Comparison of ENCODE assay signal across 10 mouse cellular contexts in the genomic region with DNA sequence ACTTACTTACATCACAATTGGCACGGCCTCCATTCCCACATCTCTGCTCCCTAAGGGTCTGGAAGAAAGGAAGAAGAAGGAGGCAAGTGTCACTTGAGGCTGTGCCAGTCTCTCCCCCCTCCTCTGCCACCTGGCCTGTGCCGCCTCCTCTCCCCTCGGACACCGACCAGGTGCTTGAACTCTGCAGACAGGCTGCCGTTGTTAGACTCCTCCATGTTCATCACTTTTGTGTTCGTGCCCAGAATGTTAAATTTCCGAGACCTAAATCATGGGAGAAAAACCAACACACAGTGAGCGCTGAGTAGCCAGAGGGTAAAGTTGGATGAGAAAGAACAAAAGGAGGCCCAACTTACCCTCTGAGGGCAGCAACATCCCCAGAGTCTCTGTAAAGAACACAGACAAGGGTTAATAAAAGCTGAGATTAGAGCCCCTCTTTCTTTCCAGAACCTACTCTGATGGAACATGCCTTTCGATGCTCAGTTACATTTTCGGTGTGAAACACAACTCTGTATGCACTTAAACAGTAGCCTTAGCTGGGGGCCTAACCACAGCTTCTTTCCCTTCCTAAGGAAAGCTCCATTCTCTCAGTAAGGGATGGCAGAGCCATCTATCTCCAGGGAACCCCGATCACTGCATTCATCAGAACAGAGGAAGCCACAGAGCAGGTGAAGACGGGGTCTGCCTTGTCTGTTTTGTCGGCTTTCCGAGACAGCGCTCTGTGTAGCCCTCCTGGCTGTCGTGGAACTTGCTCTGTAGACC. TPM values are rescaled to one million over a fixed set of nuclear protein-coding genes. Genes with fewer than 3 reads are reported as not detected.
A peak's percentile ranks its signal among the peaks of the same experiment; 100 is the strongest.
DNase-seq lines count a peak whose midpoint lies in the region; ATAC-seq lines count a peak whose summit lies in the region.
"Had no signal": no experiment of that assay in that cellular context is flagged by ENCODE, and none has a peak within 500 bp of the region (broad histone marks: within the 10 kb centered on the region; RNA-seq: fewer than 3 reads in every experiment).

No protein-coding gene starts in this region.

- DNase-seq in gastrocnemius, postnatal 4 days (ENCODE audit: low spot score in 2 of 2) = no peak
- DNase-seq in frontal cortex, postnatal 36 days (ENCODE audit: low spot score in 2 of 2) = no peak
- DNase-seq: adrenal gland, adult 2 months; liver, postnatal 0 days had no signal

- no peak overlapping the region for H3K4me2 ChIP-seq in neural tube, embryonic 12.5 days (replicated peaks)
- no peak overlapping the region for H3K4me2 ChIP-seq in neural tube, embryonic 15.5 days
- H3K4me2 ChIP-seq in forebrain, embryonic 12.5 days = no peak overlapping the region
- 0 out of 2 replicates have a peak overlapping the region, but pooled peaks have one; percentile 3 for H3K4me2 ChIP-seq in hindbrain, embryonic 15.5 days
- H3K4me2 ChIP-seq in heart, embryonic 11.5 days = no peak overlapping the region

- no peak overlapping the region for H3K4me3 ChIP-seq in neural tube, embryonic 12.5 days
- H3K4me3 ChIP-seq in neural tube, embryonic 15.5 days (replicated peaks) = no peak overlapping the region
- H3K4me3 ChIP-seq in forebrain, embryonic 12.5 days (replicated peaks) = no peak overlapping the region
- H3K4me3 ChIP-seq in hindbrain, embryonic 15.5 days = no peak overlapping the region
- H3K4me3 ChIP-seq in heart, embryonic 11.5 days (ENCODE audit: low read depth, low read length) = no peak overlapping the region

- H3K4me1 ChIP-seq in neural tube, embryonic 12.5 days = peaks cover 15% of the 10 kb centered on the region; the same call in 1 of the 2 replicates
- no peaks in the 10 kb centered on the region; the same call in 1 of the 2 replicates for H3K4me1 ChIP-seq in neural tube, embryonic 15.5 days
- H3K4me1 ChIP-seq in forebrain, embryonic 12.5 days = peaks cover 14% of the 10 kb centered on the region
- 0 out of 2 replicates have a peak, but pooled peaks cover 7% of the 10 kb centered on the region for H3K4me1 ChIP-seq in hindbrain, embryonic 15.5 days (replicated peaks)
- peaks cover 4% of the 10 kb centered on the region; the same call in 1 of the 2 replicates for H3K4me1 ChIP-seq in heart, embryonic 11.5 days (ENCODE audit: control insufficient read depth, insufficient read depth, low read length)

- 0 out of 2 replicates have a peak, but pooled peaks have one; percentile 25 for ATAC-seq in neural tube, embryonic 12.5 days (ENCODE audit: low FRiP score, low read depth)
- ATAC-seq in neural tube, embryonic 15.5 days (ENCODE audit: low FRiP score) = no peak
- no peak for ATAC-seq in forebrain, embryonic 12.5 days (ENCODE audit: low FRiP score)
- ATAC-seq in hindbrain, embryonic 15.5 days (ENCODE audit: low FRiP score, low read depth) = no peak
- ATAC-seq in heart, embryonic 11.5 days (replicated peaks; ENCODE audit: insufficient number of reproducible peaks, low FRiP score, low TSS enrichment) = no peak
- ATAC-seq: liver, postnatal 0 days had no signal

- H3K36me3 ChIP-seq in neural tube, embryonic 12.5 days = peaks cover 48% of the 10 kb centered on the region
- peaks cover 65% of the 10 kb centered on the region for H3K36me3 ChIP-seq in neural tube, embryonic 15.5 days
- H3K36me3 ChIP-seq in forebrain, embryonic 12.5 days (replicated peaks) = peaks cover 17% of the 10 kb centered on the region
- H3K36me3 ChIP-seq in hindbrain, embryonic 15.5 days = peaks cover 31% of the 10 kb centered on the region
- peaks cover 14% of the 10 kb centered on the region for H3K36me3 ChIP-seq in heart, embryonic 11.5 days (ENCODE audit: control insufficient read depth, insufficient read depth, low read length)

- H3K27ac ChIP-seq in neural tube, embryonic 12.5 days = peak overlapping the region; percentile 26; the same call in 1 of the 2 replicates
- H3K27ac ChIP-seq in neural tube, embryonic 15.5 days (replicated peaks) = no peak overlapping the region
- H3K27ac ChIP-seq in forebrain, embryonic 12.5 days = no peak overlapping the region
- H3K27ac ChIP-seq in hindbrain, embryonic 15.5 days (replicated peaks) = peak overlapping the region; percentile 6; the same call in 1 of the 2 replicates
- H3K27ac ChIP-seq in heart, embryonic 11.5 days (ENCODE audit: low read depth, low read length) = no peak overlapping the region
- H3K27ac ChIP-seq: macrophage had no signal

- no peak overlapping the region for H3K9ac ChIP-seq in neural tube, embryonic 12.5 days
- no peak overlapping the region for H3K9ac ChIP-seq in neural tube, embryonic 15.5 days (replicated peaks)
- peak overlapping the region; percentile 17; the same call in 1 of the 2 replicates for H3K9ac ChIP-seq in forebrain, embryonic 12.5 days
- H3K9ac ChIP-seq in hindbrain, embryonic 15.5 days = no peak overlapping the region
- no peak overlapping the region for H3K9ac ChIP-seq in heart, embryonic 11.5 days (ENCODE audit: low read depth, low read length)
- H3K9ac ChIP-seq: liver, postnatal 0 days had no signal

- peaks cover 4% of the 10 kb centered on the region; the same call in 1 of the 2 replicates for H3K9me3 ChIP-seq in neural tube, embryonic 12.5 days
- H3K9me3 ChIP-seq in neural tube, embryonic 15.5 days (replicated peaks) = no peaks in the 10 kb centered on the region
- H3K9me3 ChIP-seq in forebrain, embryonic 12.5 days = peaks cover 5% of the 10 kb centered on the region; the same call in 1 of the 2 replicates
- 0 out of 2 replicates have a peak, but pooled peaks cover 5% of the 10 kb centered on the region for H3K9me3 ChIP-seq in hindbrain, embryonic 15.5 days
- no peaks in the 10 kb centered on the region for H3K9me3 ChIP-seq in heart, embryonic 11.5 days (replicated peaks; ENCODE audit: control insufficient read depth, low read length)

- WGBS in neural tube, embryonic 12.5 days = 53% methylated on average over 16 of the region's 16 CpGs
- WGBS in neural tube, embryonic 15.5 days = 47% methylated on average over 16 of the region's 16 CpGs
- 65% methylated on average over 16 of the region's 16 CpGs for WGBS in forebrain, embryonic 12.5 days
- 46% methylated on average over 16 of the region's 16 CpGs for WGBS in hindbrain, embryonic 15.5 days
- WGBS in heart, embryonic 11.5 days (ENCODE audit: insufficient replicate concordance) = 83% methylated on average over 16 of the region's 16 CpGs

- no peaks in the 10 kb centered on the region for H3K27me3 ChIP-seq in neural tube, embryonic 12.5 days (replicated peaks)
- H3K27me3 ChIP-seq in neural tube, embryonic 15.5 days (replicated peaks) = no peaks in the 10 kb centered on the region
- H3K27me3 ChIP-seq in forebrain, embryonic 12.5 days = no peaks in the 10 kb centered on the region
- no peaks in the 10 kb centered on the region for H3K27me3 ChIP-seq in hindbrain, embryonic 15.5 days
- no peaks in the 10 kb centered on the region for H3K27me3 ChIP-seq in heart, embryonic 11.5 days (ENCODE audit: control insufficient read depth, insufficient read depth, low read length)

RNA-seq across cellular contexts. Expression of a gene that starts 39.5 kb away (rescaled TPM):
- polyA plus RNA-seq in neural tube, embryonic 12.5 days (2016; fragmentation: Nextera tagmentation; extraction: Ambion mirVana) = 1.7 and 1.9 TPM in 2 replicates
- 2.1 and 10.1 TPM in 2 replicates for polyA plus RNA-seq in neural tube, embryonic 15.5 days (2015; fragmentation: Nextera tagmentation; extraction: Ambion mirVana)
- 1.2 and 1.8 TPM in 2 replicates for polyA plus RNA-seq in forebrain, embryonic 12.5 days (2016; fragmentation: Nextera tagmentation; extraction: Ambion mirVana)
- polyA plus RNA-seq in hindbrain, embryonic 15.5 days (2015; fragmentation: Nextera tagmentation; extraction: Ambion mirVana) = 2.1 TPM in 2 replicates
- total RNA-seq in gastrocnemius, postnatal 4 days (2021) = 10 to 100 TPM; 35.6 to 41.4 TPM
- 5.6 and 5.9 TPM in 2 replicates for polyA plus RNA-seq in heart, embryonic 11.5 days (2014; fragmentation: Nextera tagmentation; extraction: Ambion mirVana)

RNA-seq across cellular contexts. Expression of a gene that starts 40.7 kb away (rescaled TPM):
- polyA plus RNA-seq in neural tube, embryonic 12.5 days (2016; fragmentation: Nextera tagmentation; extraction: Ambion mirVana) = 58.8 and 66.9 TPM in 2 replicates
- polyA plus RNA-seq in neural tube, embryonic 15.5 days (2015; fragmentation: Nextera tagmentation; extraction: Ambion mirVana) = 57.9 and 66.9 TPM in 2 replicates
- polyA plus RNA-seq in forebrain, embryonic 12.5 days (2016; fragmentation: Nextera tagmentation; extraction: Ambion mirVana) = 30.8 and 34.1 TPM in 2 replicates
- polyA plus RNA-seq in hindbrain, embryonic 15.5 days (2015; fragmentation: Nextera tagmentation; extraction: Ambion mirVana) = 46.0 and 48.4 TPM in 2 replicates
- total RNA-seq in gastrocnemius, postnatal 4 days (2021) = 10 to 100 TPM; 71.5 to 75.1 TPM
- 45.0 and 49.0 TPM in 2 replicates for polyA plus RNA-seq in heart, embryonic 11.5 days (2014; fragmentation: Nextera tagmentation; extraction: Ambion mirVana)

RNA-seq across cellular contexts. Expression of a gene that starts 48.1 kb away (rescaled TPM):
- polyA plus RNA-seq in neural tube, embryonic 12.5 days (2016; fragmentation: Nextera tagmentation; extraction: Ambion mirVana) = 18.2 and 19.6 TPM in 2 replicates
- 18.5 and 25.5 TPM in 2 replicates for polyA plus RNA-seq in neural tube, embryonic 15.5 days (2015; fragmentation: Nextera tagmentation; extraction: Ambion mirVana)
- polyA plus RNA-seq in forebrain, embryonic 12.5 days (2016; fragmentation: Nextera tagmentation; extraction: Ambion mirVana) = 16.6 and 17.3 TPM in 2 replicates
- 16.4 and 20.3 TPM in 2 replicates for polyA plus RNA-seq in hindbrain, embryonic 15.5 days (2015; fragmentation: Nextera tagmentation; extraction: Ambion mirVana)
- total RNA-seq in gastrocnemius, postnatal 4 days (2021) = 10 to 100 TPM; 76.1 to 90.4 TPM
- 26.4 and 32.0 TPM in 2 replicates for polyA plus RNA-seq in heart, embryonic 11.5 days (2014; fragmentation: Nextera tagmentation; extraction: Ambion mirVana)

Comparison
In these comparisons a context has a peak if more than half of its experiments do, and no peak if none do; other contexts are left out.
1. H3K27ac ChIP-seq: peak in neural tube, embryonic 12.5 days (single experiment) and hindbrain, embryonic 15.5 days (single experiment); none in neural tube, embryonic 15.5 days (single experiment), forebrain, embryonic 12.5 days (single experiment) and heart, embryonic 11.5 days (single experiment).